Mouse (Mus musculus) ES-E14 (cell line): ENCODE data around the gene Tha1. TPM values are rescaled to one million over a fixed set of nuclear protein-coding genes. Genes with fewer than 3 reads are reported as not detected.
A peak's percentile ranks its signal among the peaks of the same experiment; 100 is the strongest.

Experiments used
- DNase-seq: peaks from one replicate; pipeline ENCODE4 v3.0.0-alpha.2; 2013; ENCODE audit warnings: low read depth, low spot score
- H3K27ac ChIP-seq: 2 replicates; pipeline ENCODE4 v1.5.1; 2012; ENCODE audit warnings: low read depth, mild to moderate bottlenecking, low read length, moderate library complexity, mixed read lengths; ENCODE audit not compliant: poor library complexity, insufficient read depth, severe bottlenecking
- H3K36me3 ChIP-seq: 2 replicates; pipeline ENCODE4 v1.6.1; 2012; ENCODE audit warnings: mild to moderate bottlenecking, low read length, moderate library complexity, mixed read lengths; ENCODE audit not compliant: control insufficient read depth, poor library complexity, insufficient read depth, severe bottlenecking
- H3K4me1 ChIP-seq, 2 experiments: fragments of 150-350 bp in 1 of 2; sonication (generic) in 1 of 2; 2 replicates each; pipeline ENCODE4 v1.6.1; 2012; ENCODE audit warnings: low read length in 2 of 2, mild to moderate bottlenecking in 1 of 2, mixed read lengths in 1 of 2; ENCODE audit not compliant: control insufficient read depth in 2 of 2, insufficient read depth in 2 of 2, poor library complexity in 1 of 2
- H3K4me3 ChIP-seq, 2 experiments: fragments of 150-350 bp in 1 of 2; sonication (generic) in 1 of 2; 2 replicates each; pipeline ENCODE4 v1.5.1; 2012; ENCODE audit warnings: low read length in 2 of 2, low read depth in 1 of 2, mild to moderate bottlenecking in 1 of 2, mixed read lengths in 1 of 2; ENCODE audit not compliant: insufficient read depth in 1 of 2, poor library complexity in 1 of 2, severe bottlenecking in 1 of 2
- H3K9ac ChIP-seq: 2 replicates; pipeline ENCODE4 v1.6.1; 2012; ENCODE audit warnings: low read depth, mild to moderate bottlenecking, low read length, mixed read lengths; ENCODE audit not compliant: poor library complexity, insufficient read depth, severe bottlenecking
- H3K9me3 ChIP-seq: fragments of 150-350 bp; sonication (generic); 2 replicates; pipeline ENCODE4 v1.6.1; 2012; ENCODE audit warnings: low read depth, mild to moderate bottlenecking, low read length; ENCODE audit not compliant: control insufficient read depth, insufficient read depth
- CHD2 ChIP-seq: IDR thresholded peaks from 2 replicates; pipeline ENCODE4 v1.6.1; 2014; ENCODE audit warnings: mild to moderate bottlenecking, low read depth, low read length, inconsistent platforms
- HCFC1 ChIP-seq: IDR thresholded peaks from 2 replicates; pipeline ENCODE4 v1.6.1; 2012; ENCODE audit warnings: low read length, inconsistent platforms, borderline replicate concordance; ENCODE audit not compliant: insufficient read depth
- MAFK ChIP-seq: IDR thresholded peaks from 2 replicates; pipeline ENCODE4 v1.6.1; 2014; ENCODE audit warnings: mild to moderate bottlenecking, low read depth, low read length, inconsistent platforms; ENCODE audit not compliant: insufficient read depth
- ZC3H11A ChIP-seq: IDR thresholded peaks from 2 replicates; pipeline ENCODE4 v1.6.1; 2012; ENCODE audit warnings: low read depth, mild to moderate bottlenecking, inconsistent platforms, low read length, borderline replicate concordance
- ZNF384 ChIP-seq: IDR thresholded peaks from 2 replicates; pipeline ENCODE4 v1.6.1; 2012; ENCODE audit warnings: low read depth, low read length, inconsistent platforms
- in situ Hi-C, 2 experiments: fragments of 600-800 bp; cut with MboI; formaldehyde crosslinking; loops; one replicate each; pipeline ENCODE4 v1.15.1; 2025; ENCODE audit warnings: low sequenced_read_pairs in 2 of 2, inconsistent platforms in 1 of 2; ENCODE audit not compliant: unreplicated experiment in 2 of 2
- total RNA-seq: library from RNA; depleted of rRNA; stranded (reverse); fragments of 300-350 nt; gene quantifications from 2 replicates; pipeline ENCODE4 v1.2.3, GENCODE M21; 2012

Tha1 gene
- total RNA-seq, 1 experiment, result 1.2 TPM

- Histone ChIP-seq H3K4me3 (no peak overlapping the region), H3K9ac (no peak overlapping the region; the same call in 1 of the 2 replicates), H3K9me3 (no peaks in the 10 kb centered on the region), H3K36me3 (no peaks in the 10 kb centered on the region), H3K4me1 (peaks cover 17 to 36% of the 10 kb centered on the region in 2 experiments), H3K27ac (peak overlapping the region; percentile 45)
- TF ChIP-seq CHD2 (no peak), ZNF384 (no peak), ZC3H11A (no peak)
- in situ Hi-C loops, result no loop called here
- DNase-seq, result no peak
Measured at GRCm38 (mm10) chr11:117875681-117876080, 2.4 kb upstream of the Tha1 start.

- Histone ChIP-seq H3K9ac (no peak overlapping the region), H3K27ac (no peak overlapping the region), H3K9me3 (no peaks in the 10 kb centered on the region), H3K4me3 (no peak overlapping the region), H3K4me1 (peaks cover 12 to 31% of the 10 kb centered on the region in 2 experiments), H3K36me3 (no peaks in the 10 kb centered on the region)
- DNase-seq, result no peak
- in situ Hi-C loops, result loop anchor here in 1 of 2 experiments (5.0 to 25.0 kb wide), 2 partner anchors 208 to 363 kb away; partner anchors contain the start of gene Cyth1
- TF ChIP-seq MAFK (no peak), CHD2 (no peak), ZNF384 (no peak), HCFC1 (peak; percentile 35; the same call in 1 of the 2 replicates), ZC3H11A (no peak)
Measured at GRCm38 (mm10) chr11:117874419-117874818, 1.1 kb upstream of the Tha1 start.

- no peak overlapping the region for H3K4me3 ChIP-seq
- no peaks in the 10 kb centered on the region for H3K9me3 ChIP-seq
- peak overlapping the region; percentile 6; the same call in 1 of the 2 replicates for H3K9ac ChIP-seq
- no peak for TF ChIP-seq MAFK
- no peak for TF ChIP-seq ZNF384
- TF ChIP-seq ZC3H11A, result no peak
- TF ChIP-seq HCFC1, result no peak
- TF ChIP-seq CHD2, result no peak
- DNase-seq, result no peak
- in situ Hi-C loops, result loop anchor here in 1 of 2 experiments (5.0 to 25.0 kb wide), 2 partner anchors 210 to 365 kb away; partner anchors contain the start of gene Cyth1
- peaks cover 9 to 21% of the 10 kb centered on the region in 2 experiments for H3K4me1 ChIP-seq
- H3K27ac ChIP-seq, result no peak overlapping the region
- no peaks in the 10 kb centered on the region for H3K36me3 ChIP-seq
Measured at GRCm38 (mm10) chr11:117871911-117872584, 1.2 kb downstream of the Tha1 start.

- no peak for TF ChIP-seq MAFK
- TF ChIP-seq ZNF384, result no peak
- no peak for TF ChIP-seq ZC3H11A
- no peak for TF ChIP-seq CHD2
- no peak for TF ChIP-seq HCFC1
- Histone ChIP-seq H3K4me1 (peaks cover 11 to 25% of the 10 kb centered on the region in 2 experiments), H3K4me3 (no peak overlapping the region), H3K36me3 (no peaks in the 10 kb centered on the region), H3K27ac (no peak overlapping the region), H3K9ac (no peak overlapping the region), H3K9me3 (no peaks in the 10 kb centered on the region)
- in situ Hi-C loops, result loop anchor here in 1 of 2 experiments (5.0 to 25.0 kb wide), 2 partner anchors 211 to 366 kb away; partner anchors contain the start of gene Cyth1
- no peak for DNase-seq
Measured at GRCm38 (mm10) chr11:117871376-117871775, 1.9 kb downstream of the Tha1 start.
